Mouse (Mus musculus) neural tube, embryonic 11.5 days (tissue): ENCODE data around the gene Prg3. TPM values are rescaled to one million over a fixed set of nuclear protein-coding genes. Genes with fewer than 3 reads are reported as not detected.

ENCODE experiments used
- ATAC-seq: fragments of 200-750 bp; cut with Nextera tagmentation; 2 replicates; pipeline ENCODE4 v1.8.0; 2017; ENCODE audit warnings: moderate number of reproducible peaks, mild to moderate bottlenecking, moderate TSS enrichment, moderate library complexity; ENCODE audit not compliant: insufficient read depth, low FRiP score, low TSS enrichment
- DNase-seq: peaks from one replicate; pipeline ENCODE4 v3.0.0-alpha.2; 2015; ENCODE audit warnings: low spot score
- H3K27ac ChIP-seq: fragments of 300-500 bp; sonication (generic); 2 replicates; pipeline ENCODE4 v1.5.1; 2014; ENCODE audit warnings: low read depth, mild to moderate bottlenecking, low read length
- H3K27me3 ChIP-seq: fragments of 300-500 bp; sonication (generic); 2 replicates; pipeline ENCODE4 v1.6.1; 2014; ENCODE audit warnings: mild to moderate bottlenecking, low read length, mixed read lengths; ENCODE audit not compliant: control insufficient read depth, insufficient read depth
- H3K36me3 ChIP-seq: fragments of 300-500 bp; sonication (generic); 2 replicates; pipeline ENCODE4 v1.6.1; 2014; ENCODE audit warnings: mild to moderate bottlenecking, low read length, moderate library complexity, mixed read lengths; ENCODE audit not compliant: control insufficient read depth, insufficient read depth
- H3K4me1 ChIP-seq: fragments of 300-500 bp; sonication (generic); 2 replicates; pipeline ENCODE4 v1.6.1; 2014; ENCODE audit warnings: low read length, mixed read lengths; ENCODE audit not compliant: control insufficient read depth, insufficient read depth
- H3K4me2 ChIP-seq: fragments of 300-500 bp; sonication (generic); 2 replicates; pipeline ENCODE4 v1.6.1; 2014; ENCODE audit warnings: low read depth, mild to moderate bottlenecking, moderate library complexity
- H3K4me3 ChIP-seq: fragments of 300-500 bp; sonication (generic); 2 replicates; pipeline ENCODE4 v1.5.1; 2014; ENCODE audit warnings: low read depth, low read length
- H3K9ac ChIP-seq: fragments of 300-500 bp; sonication (generic); 2 replicates; pipeline ENCODE4 v1.6.1; 2014; ENCODE audit warnings: mild to moderate bottlenecking, low read length
- H3K9me3 ChIP-seq: fragments of 300-500 bp; sonication (generic); 2 replicates; pipeline ENCODE4 v1.6.1; 2016; ENCODE audit warnings: low read length; ENCODE audit not compliant: control insufficient read depth
- WGBS: fragments of 180-500 bp; shearing (Covaris S2); extraction: QIAGEN DNeasy Blood & Tissue Kit; methylation state at CpG from one replicate; pipeline ENCODE4 v1.1.7; 2014; 5-methylcytosine and 5-hydroxymethylcytosine counted together
- polyA plus RNA-seq: library from polyadenylated mRNA; unstranded; fragments of >200 nt; fragmentation: Nextera tagmentation; extraction: Ambion mirVana; gene quantifications from 2 replicates; pipeline ENCODE4 v1.2.1, GENCODE M21; 2014

The Prg3 gene
- polyA plus RNA-seq, 1 experiment from 2014 or later = not detected

DNA sequence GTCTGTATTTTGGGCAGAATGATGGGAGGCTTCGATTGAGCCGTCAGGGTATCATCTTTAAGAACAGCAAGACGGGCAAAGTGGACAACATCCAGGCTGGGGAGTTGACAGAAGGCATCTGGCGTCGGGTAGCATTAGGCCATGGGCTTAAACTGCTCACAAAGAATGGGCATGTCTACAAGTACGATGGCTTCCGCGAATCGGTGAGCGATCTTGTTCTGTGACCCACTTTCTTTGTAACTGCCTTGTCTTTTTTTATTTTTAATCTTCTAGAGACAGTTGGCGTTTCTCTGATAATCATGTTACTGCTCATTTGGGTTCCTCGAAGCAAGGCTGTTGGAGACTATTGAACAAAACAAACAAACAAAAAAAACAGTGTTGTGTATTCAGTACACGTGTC, 50.3 kb downstream of the Prg3 start:
- H3K9ac ChIP-seq = peak overlapping the region; percentile 88
- H3K9me3 ChIP-seq = no peaks in the 10 kb centered on the region
- 89% methylated on average over 13 of the region's 13 CpGs for WGBS
- no peak for ATAC-seq
- peaks cover 27% of the 10 kb centered on the region for H3K36me3 ChIP-seq
- H3K27me3 ChIP-seq = no peaks in the 10 kb centered on the region
- peak overlapping the region; percentile 79 for H3K4me2 ChIP-seq
- H3K4me3 ChIP-seq = peak overlapping the region; percentile 80
- DNase-seq = no peak
- no peak overlapping the region for H3K27ac ChIP-seq
- H3K4me1 ChIP-seq = peaks cover 7% of the 10 kb centered on the region

Other genes with a start within 250 kb of the Prg3 start
- gene Gm19426, start 244.6 kb upstream of the Prg3 start, polyA plus RNA-seq = 4.5 and 5.1 TPM in 2 replicates
- gene Serping1, start 212.8 kb upstream of the Prg3 start, polyA plus RNA-seq = 30.9 and 31.9 TPM in 2 replicates
- gene Ube2l6, start 189.4 kb upstream of the Prg3 start, polyA plus RNA-seq = 32.8 and 34.9 TPM in 2 replicates
- gene Smtnl1, start 165.6 kb upstream of the Prg3 start, polyA plus RNA-seq = 0.29 TPM in 1 of 2 replicates, not detected in the other
- 53.3 and 56.6 TPM in 2 replicates for gene Timm10, start 161.2 kb upstream of the Prg3 start, polyA plus RNA-seq
- gene Slc43a1, start 149.4 kb upstream of the Prg3 start, polyA plus RNA-seq = 17.8 and 19.1 TPM in 2 replicates
- gene Rtn4rl2, start 101.5 kb upstream of the Prg3 start, polyA plus RNA-seq = 7.2 TPM in 2 replicates
- 23.1 and 25.4 TPM in 2 replicates for gene Slc43a3, start 51.6 kb upstream of the Prg3 start, polyA plus RNA-seq
- gene Prg2, start 7.8 kb upstream of the Prg3 start, polyA plus RNA-seq = 0.41 TPM in 1 of 2 replicates, not detected in the other
- 346 and 359 TPM in 2 replicates for gene Ssrp1, start 49.0 kb downstream of the Prg3 start, polyA plus RNA-seq
- 10.9 and 15.7 TPM in 2 replicates for gene P2rx3, start 49.2 kb downstream of the Prg3 start, polyA plus RNA-seq
- gene Tnks1bp1, start 59.8 kb downstream of the Prg3 start, polyA plus RNA-seq = 5.8 and 7.9 TPM in 2 replicates
- gene Aplnr, start 148.0 kb downstream of the Prg3 start, polyA plus RNA-seq = 35.2 and 37.1 TPM in 2 replicates
- gene Lrrc55, start 209.0 kb downstream of the Prg3 start, polyA plus RNA-seq = 1.1 and 1.2 TPM in 2 replicates